Mouse (Mus musculus) hindbrain, embryonic 10.5 days (tissue): ENCODE results near the gene Kiss1r. TPM values are rescaled to one million over a fixed set of nuclear protein-coding genes. Genes with fewer than 3 reads are reported as not detected.
A peak's percentile ranks its signal among the peaks of the same experiment; 100 is the strongest.
"Not testable (repeated sequence)": the region's sequence is repeated elsewhere in the genome, so short reads cannot be mapped to it uniquely, and the experiment has no call there.

Experiments
- DNase-seq: peaks from one replicate; pipeline ENCODE4 v3.0.0-alpha.2; 2017; ENCODE audit warnings: low spot score
- H3K27ac ChIP-seq: fragments of 300-500 bp; sonication (generic); 2 replicates; pipeline ENCODE4 v1.5.1; 2016; ENCODE audit warnings: mild to moderate bottlenecking, moderate library complexity
- H3K27me3 ChIP-seq: fragments of 300-500 bp; sonication (generic); 2 replicates; pipeline ENCODE4 v1.6.1; 2016; ENCODE audit warnings: mild to moderate bottlenecking; ENCODE audit not compliant: poor library complexity, insufficient read depth, severe bottlenecking
- H3K36me3 ChIP-seq: fragments of 300-500 bp; sonication (generic); 2 replicates; pipeline ENCODE4 v1.6.1; 2016; ENCODE audit warnings: mild to moderate bottlenecking, moderate library complexity
- H3K4me1 ChIP-seq: fragments of 300-500 bp; sonication (generic); replicated peaks from 2 replicates; pipeline ENCODE4 v1.6.1; 2016; ENCODE audit warnings: mild to moderate bottlenecking
- H3K4me3 ChIP-seq: fragments of 300-500 bp; sonication (generic); 2 replicates; pipeline ENCODE4 v1.5.1; 2016; ENCODE audit warnings: mild to moderate bottlenecking, moderate library complexity
- H3K9me3 ChIP-seq: fragments of 300-500 bp; sonication (generic); 2 replicates; pipeline ENCODE4 v1.6.1; 2016; ENCODE audit warnings: mild to moderate bottlenecking, moderate library complexity
- WGBS: fragments of 180-500 bp; shearing (Covaris S2); methylation state at CpG from one replicate; pipeline ENCODE4 v1.1.7; 2016; 5-methylcytosine and 5-hydroxymethylcytosine counted together
- polyA plus RNA-seq: library from polyadenylated mRNA; unstranded; fragments of >200 nt; fragmentation: Nextera tagmentation; extraction: Ambion mirVana; gene quantifications from 2 replicates; pipeline ENCODE4 v1.2.1, GENCODE M21; 2016

Kiss1r gene
- polyA plus RNA-seq, 1 experiment from 2014 or later = 0.72 TPM

- H3K9me3 ChIP-seq, DNase-seq, H3K27ac ChIP-seq: not testable (repeated sequence)
- H3K36me3 ChIP-seq = peaks cover 34% of the 10 kb centered on the region
- peaks cover 27% of the 10 kb centered on the region for H3K27me3 ChIP-seq
- H3K4me3 ChIP-seq = peak overlapping the region; percentile 98
- WGBS = 38% methylated on average over 10 of the region's 10 CpGs
- peaks cover 39% of the 10 kb centered on the region for H3K4me1 ChIP-seq
These were observed 42.6 kb downstream of the Kiss1r start for GRCm38 (mm10) chr10:79959412-79959811.

DNA sequence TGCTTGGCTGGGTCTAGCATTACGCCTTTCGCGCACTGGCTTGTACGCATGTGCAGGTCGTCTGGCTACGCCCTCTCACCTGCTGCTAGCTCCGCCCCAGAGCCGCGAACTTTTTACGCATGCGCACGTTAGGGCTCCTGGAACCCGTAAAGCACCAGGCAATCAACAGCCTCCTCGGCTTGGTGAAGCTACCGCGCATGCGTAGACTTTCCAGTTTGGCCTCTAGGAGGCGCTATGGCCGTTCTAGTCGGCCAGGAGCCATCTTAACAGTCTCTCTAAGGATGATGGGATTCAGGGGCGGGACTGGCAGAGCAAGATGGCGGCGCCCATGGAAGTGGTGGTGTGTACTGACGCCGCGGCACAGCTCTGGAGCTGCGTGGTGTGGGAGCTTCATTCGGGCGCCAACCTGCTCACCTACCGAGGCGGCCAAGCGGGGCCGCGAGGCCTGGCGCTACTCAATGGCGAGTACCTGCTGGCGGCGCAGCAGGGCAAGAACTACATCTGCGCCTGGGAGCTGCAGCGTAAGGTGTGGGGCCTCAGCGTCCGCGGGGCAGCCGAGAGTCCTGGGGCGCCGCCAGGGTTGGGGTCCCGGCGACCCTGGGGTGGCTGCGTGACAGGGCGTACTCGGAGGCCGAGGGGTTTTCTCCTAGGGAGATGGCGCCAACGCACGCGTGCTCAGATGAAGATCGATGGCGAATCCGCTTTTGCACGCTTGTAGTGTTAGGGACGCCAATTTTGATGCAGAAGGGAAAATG, 43.3 kb downstream of the Kiss1r start, which contains the start of gene Wdr18:
Gene Wdr18, plus strand, starts transcription at position 306 of the 755 bp plus-strand sequence.
- peaks cover 22% of the 10 kb centered on the region for H3K27me3 ChIP-seq
- peak; percentile 100 for DNase-seq
- H3K36me3 ChIP-seq = peaks cover 40% of the 10 kb centered on the region
- H3K4me1 ChIP-seq = peaks cover 39% of the 10 kb centered on the region
- peak within 1 kb of the TSS; percentile 91 for H3K27ac ChIP-seq
- H3K9me3 ChIP-seq = no peaks in the 10 kb centered on the region
- peak within 1 kb of the TSS; percentile 98 for H3K4me3 ChIP-seq
- under 1% methylated on average over 61 of the region's 61 CpGs for WGBS

GRCm38 (mm10) chr10:79960671-79961294, 44.0 kb downstream of the Kiss1r start:
- peaks cover 15% of the 10 kb centered on the region for H3K27me3 ChIP-seq
- peaks cover 33% of the 10 kb centered on the region for H3K4me1 ChIP-seq
- H3K27ac ChIP-seq = peak overlapping the region; percentile 91
- DNase-seq = no peak
- WGBS = 17% methylated on average over 10 of the region's 10 CpGs
- H3K36me3 ChIP-seq = peaks cover 48% of the 10 kb centered on the region
- peak overlapping the region; percentile 98 for H3K4me3 ChIP-seq
- no peaks in the 10 kb centered on the region for H3K9me3 ChIP-seq

DNA sequence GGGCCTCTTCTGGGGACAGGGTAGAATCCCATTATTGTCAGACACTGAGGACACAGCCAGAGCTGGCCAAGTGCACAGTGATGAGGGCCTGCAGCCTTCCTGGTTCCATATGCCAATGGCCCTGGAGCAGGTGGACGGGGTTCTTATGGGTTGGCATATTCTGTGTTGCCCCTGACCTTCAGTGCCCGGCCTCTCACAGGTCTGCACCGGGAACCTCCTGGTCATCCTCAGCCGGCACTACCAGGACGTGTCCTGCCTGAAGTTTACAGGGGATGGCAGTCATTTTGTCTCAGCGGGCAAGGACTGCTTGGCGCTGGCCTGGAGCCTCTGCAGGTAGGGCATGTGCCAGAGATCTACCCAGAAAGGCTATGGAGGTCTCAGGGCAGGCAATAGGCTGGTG, 48.0 kb downstream of the Kiss1r start:
- Histone ChIP-seq H3K9me3 (no peaks in the 10 kb centered on the region), H3K4me3 (no peak overlapping the region), H3K36me3 (peaks cover 77% of the 10 kb centered on the region), H3K27me3 (peaks cover 20% of the 10 kb centered on the region), H3K4me1 (peaks cover 10% of the 10 kb centered on the region), H3K27ac (no peak overlapping the region)
- 97% methylated on average over 7 of the region's 7 CpGs for WGBS
- DNase-seq = no peak

- peaks cover 77% of the 10 kb centered on the region for H3K36me3 ChIP-seq
- no peak overlapping the region for H3K27ac ChIP-seq
- WGBS = 85% methylated on average over 5 of the region's 5 CpGs
These were observed 48.6 kb downstream of the Kiss1r start for GRCm38 (mm10) chr10:79965325-79965724.

GRCm38 (mm10) chr10:79966886-79967400, 50.2 kb downstream of the Kiss1r start:
- peak overlapping the region; percentile 14; the same call in 1 of the 2 replicates for H3K4me3 ChIP-seq
- WGBS = 93% methylated on average over 5 of the region's 5 CpGs
- H3K36me3 ChIP-seq = peaks cover 67% of the 10 kb centered on the region

More at GRCm38 (mm10) chr10:79965325-79965724, 48.6 kb downstream of the Kiss1r start:
- Histone ChIP-seq H3K4me1 (peaks cover 9% of the 10 kb centered on the region), H3K9me3 (no peaks in the 10 kb centered on the region), H3K4me3 (no peak overlapping the region), H3K27me3 (peaks cover 26% of the 10 kb centered on the region)
- DNase-seq = no peak

GRCm38 (mm10) chr10:79968181-79968580, 51.4 kb downstream of the Kiss1r start:
- WGBS = 98% methylated on average over 1 of the region's 1 CpGs
- H3K27me3 ChIP-seq = peaks cover 54% of the 10 kb centered on the region
- no peak for DNase-seq
- no peaks in the 10 kb centered on the region for H3K9me3 ChIP-seq
- H3K4me1 ChIP-seq = peaks cover 10% of the 10 kb centered on the region
- H3K27ac ChIP-seq = no peak overlapping the region
- no peak overlapping the region for H3K4me3 ChIP-seq
- peaks cover 55% of the 10 kb centered on the region for H3K36me3 ChIP-seq

More at GRCm38 (mm10) chr10:79966886-79967400, 50.2 kb downstream of the Kiss1r start:
- H3K27ac ChIP-seq = no peak overlapping the region
- no peak for DNase-seq
- H3K27me3 ChIP-seq = peaks cover 42% of the 10 kb centered on the region
- peaks cover 10% of the 10 kb centered on the region for H3K4me1 ChIP-seq
- no peaks in the 10 kb centered on the region for H3K9me3 ChIP-seq

- Histone ChIP-seq H3K9me3 (no peaks in the 10 kb centered on the region), H3K4me1 (peaks cover 10% of the 10 kb centered on the region), H3K27ac (no peak overlapping the region), H3K36me3 (peaks cover 52% of the 10 kb centered on the region), H3K27me3 (peaks cover 64% of the 10 kb centered on the region), H3K4me3 (no peak overlapping the region)
- WGBS = 11% methylated on average over 3 of the region's 3 CpGs
- DNase-seq = no peak
These were observed 52.4 kb downstream of the Kiss1r start for GRCm38 (mm10) chr10:79969124-79969568.

- H3K4me3 ChIP-seq = peak within 1 kb of the TSS; percentile 46
- peaks cover 50% of the 10 kb centered on the region for H3K36me3 ChIP-seq
- peaks cover 66% of the 10 kb centered on the region for H3K27me3 ChIP-seq
- no peaks in the 10 kb centered on the region for H3K9me3 ChIP-seq
- no peak for DNase-seq
- 8% methylated on average over 47 of the region's 47 CpGs for WGBS
- peak within 1 kb of the TSS; percentile 35; the same call in 1 of the 2 replicates for H3K27ac ChIP-seq
- peaks cover 10% of the 10 kb centered on the region for H3K4me1 ChIP-seq
These were observed 53.8 kb downstream of the Kiss1r start, which contains the start of gene Grin3b for GRCm38 (mm10) chr10:79970415-79971182. Gene Grin3b (plus strand): TSS chr10:79970715.

DNA sequence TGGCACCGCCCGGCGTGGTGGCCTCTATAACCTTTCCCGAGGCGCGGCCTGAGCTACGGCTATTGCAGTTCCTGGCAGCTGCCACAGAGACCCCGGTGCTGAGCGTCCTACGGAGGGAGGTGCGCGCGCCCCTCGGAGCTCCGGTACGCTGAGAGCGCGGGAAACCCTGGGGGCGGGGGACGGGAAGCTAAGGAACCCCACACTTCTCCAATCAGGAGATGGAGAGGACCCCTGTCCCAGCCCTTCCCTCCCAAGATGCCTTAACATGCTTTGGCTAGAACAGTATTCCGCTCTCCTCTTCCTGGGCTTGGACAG, 54.4 kb downstream of the Kiss1r start:
- Histone ChIP-seq H3K9me3 (no peaks in the 10 kb centered on the region), H3K27ac (peak overlapping the region; percentile 35; the same call in 1 of the 2 replicates), H3K4me3 (peak overlapping the region; percentile 46), H3K27me3 (peaks cover 66% of the 10 kb centered on the region), H3K36me3 (peaks cover 50% of the 10 kb centered on the region), H3K4me1 (peaks cover 10% of the 10 kb centered on the region)
- WGBS = 4% methylated on average over 21 of the region's 21 CpGs
- DNase-seq = peak; percentile 43
